Comparison of ENCODE assay signal across 8 mouse cellular contexts in the genomic region with DNA sequence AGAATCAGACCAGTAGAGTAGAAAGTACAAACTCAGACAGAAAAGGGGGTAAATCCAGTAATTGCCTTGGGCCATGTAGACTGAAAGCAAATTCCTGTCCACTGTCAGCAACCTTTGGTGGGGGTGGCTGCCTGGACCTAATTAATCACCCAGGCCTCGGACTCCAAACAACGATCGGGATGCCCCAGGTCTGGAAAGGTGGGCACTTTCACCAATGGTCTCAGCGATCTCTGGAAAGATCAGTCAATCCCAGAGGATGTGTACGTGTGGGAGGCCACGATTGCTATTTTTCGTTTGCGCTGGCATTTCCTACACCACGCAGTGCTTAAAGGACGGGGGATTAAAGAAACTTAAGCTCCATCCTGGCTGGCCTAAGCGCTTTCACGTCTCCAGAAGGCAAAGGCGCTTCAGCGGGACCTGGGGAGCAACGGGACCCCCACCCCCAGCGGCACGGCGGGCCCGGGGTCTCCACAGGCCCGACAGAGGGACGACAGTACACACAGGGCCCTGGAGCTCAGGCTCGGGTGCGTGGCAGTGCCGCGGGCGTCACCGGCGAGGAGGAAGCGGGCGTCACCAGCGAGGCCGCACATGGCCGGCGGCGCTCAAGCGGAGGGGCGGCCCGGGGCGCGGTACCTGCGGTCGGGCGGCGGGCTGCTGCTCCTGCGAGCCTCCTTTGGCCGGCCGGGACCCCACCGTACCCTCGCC. TPM values are rescaled to one million over a fixed set of nuclear protein-coding genes. Genes with fewer than 3 reads are reported as not detected.
A peak's percentile ranks its signal among the peaks of the same experiment; 100 is the strongest.
DNase-seq lines count a peak whose midpoint lies in the region; ATAC-seq and TF ChIP-seq lines count a peak whose summit lies in the region.

No protein-coding gene starts in this region.

- CTCF ChIA-PET in Patski (lab: Charles Lee) = no interaction called here

- peak overlapping the region; percentile 71 for H3K4me3 ChIP-seq in intestine, postnatal 0 days (ENCODE audit: low read depth, low read length)

- peak overlapping the region; percentile 85 for H3K4me2 ChIP-seq in intestine, postnatal 0 days (replicated peaks; ENCODE audit: low read depth)

- under 1% methylated on average over 46 of the region's 49 CpGs for WGBS in intestine, postnatal 0 days

- in situ Hi-C loops in Patski (cut with MboI; ENCODE audit: low pct_unique_long_range_greater_than_20kb) = no loop called here

- peak; percentile 76 for ATAC-seq in Patski
- ATAC-seq in erythroblast, adult 5-6 weeks (replicated peaks; ENCODE audit: low FRiP score, poor library complexity, severe bottlenecking) = peak; percentile 72
- peak; percentile 91 for ATAC-seq in intestine, postnatal 0 days
- ATAC-seq in megakaryocyte-erythroid progenitor cell, adult 5-6 weeks (replicated peaks; ENCODE audit: low FRiP score, low TSS enrichment, poor library complexity, severe bottlenecking) = peak; percentile 56

- DNase-seq in left cerebral cortex, postnatal 25 days (ENCODE audit: low spot score in 2 of 2) = peak; percentile 7 to 21
- no peak for DNase-seq in left cerebral cortex, adult 9 months (ENCODE audit: low spot score in 2 of 2)
- DNase-seq in Patski (ENCODE audit: low read depth, low spot score) = no peak
- DNase-seq in left cerebral cortex, adult 11 months (ENCODE audit: low spot score) = no peak
- DNase-seq in thymus, postnatal 4 days = no peak

- H3K27me3 ChIP-seq in Patski = no peaks in the 10 kb centered on the region
- no peaks in the 10 kb centered on the region for H3K27me3 ChIP-seq in intestine, postnatal 0 days (replicated peaks; ENCODE audit: control insufficient read depth, insufficient read depth, low read length)

- intact Hi-C loops in left cerebral cortex, postnatal 25 days (cut with DNase I) = no loop called here

- H3K9ac ChIP-seq in intestine, postnatal 0 days (ENCODE audit: low read depth, low read length) = peak overlapping the region; percentile 80

- no peak for TF ChIP-seq CTCF in Patski (IDR thresholded peaks at IDR 0.05)
- TF ChIP-seq CTCF in intestine, postnatal 0 days (IDR thresholded peaks at IDR 0.05; ENCODE audit: low read depth) = no peak

- peaks cover 26% of the 10 kb centered on the region for H3K36me3 ChIP-seq in intestine, postnatal 0 days (ENCODE audit: control insufficient read depth, insufficient read depth)

- no peaks in the 10 kb centered on the region for H3K9me3 ChIP-seq in intestine, postnatal 0 days (ENCODE audit: control insufficient read depth)

- peaks cover 3% of the 10 kb centered on the region; the same call in 1 of the 2 replicates for H3K4me1 ChIP-seq in intestine, postnatal 0 days (replicated peaks; ENCODE audit: control insufficient read depth, insufficient read depth, low read length)

- H3K27ac ChIP-seq in intestine, postnatal 0 days (ENCODE audit: low read depth, low read length) = peak overlapping the region; percentile 58

- POLR2A ChIA-PET in Patski (lab: Charles Lee) = interaction anchor here (1.6 kb wide), 1 partner anchor 19 kb away, joined by 3 read pairs; no protein-coding TSS in a partner anchor

RNA-seq across cellular contexts. Expression of gene Zfp507, which starts 0.5 kb away (rescaled TPM):
- total RNA-seq in left cerebral cortex, postnatal 25 days (2021) = 10 to 100 TPM; 28.9 to 31.8 TPM
- polyA plus RNA-seq in Patski (2021) = 19.1 TPM
- 1.2 and 1.9 TPM in 2 replicates for total RNA-seq in erythroblast, adult 5-6 weeks (2015; ENCODE audit: low replicate concordance)
- total RNA-seq in erythroblast, adult 5-6 weeks (2017; ENCODE audit: low replicate concordance) = 2.6 and 3.8 TPM in 2 replicates
- polyA plus RNA-seq in intestine, postnatal 0 days (2015; fragmentation: Nextera tagmentation; extraction: Ambion mirVana) = 6.2 and 6.8 TPM in 2 replicates
- 22.4 and 24.7 TPM in 2 replicates for total RNA-seq in megakaryocyte-erythroid progenitor cell, adult 5-6 weeks (2014; fragmentation: Nextera tagmentation)
- total RNA-seq in megakaryocyte-erythroid progenitor cell, adult 5-6 weeks (2017) = 19.5 and 24.7 TPM in 2 replicates

RNA-seq across cellular contexts. Expression of gene Dpy19l3, which starts 48.1 kb away (rescaled TPM):
- total RNA-seq in left cerebral cortex, postnatal 25 days (2021) = 10 to 100 TPM; 64.0 to 68.2 TPM
- polyA plus RNA-seq in Patski (2021) = 28.4 TPM
- total RNA-seq in erythroblast, adult 5-6 weeks (2015; ENCODE audit: low replicate concordance) = 2.7 and 23.4 TPM in 2 replicates
- 0.84 and 2.5 TPM in 2 replicates for total RNA-seq in erythroblast, adult 5-6 weeks (2017; ENCODE audit: low replicate concordance)
- polyA plus RNA-seq in intestine, postnatal 0 days (2015; fragmentation: Nextera tagmentation; extraction: Ambion mirVana) = 4.7 and 7.2 TPM in 2 replicates
- 12.3 and 15.0 TPM in 2 replicates for total RNA-seq in megakaryocyte-erythroid progenitor cell, adult 5-6 weeks (2014; fragmentation: Nextera tagmentation)
- 8.1 and 11.0 TPM in 2 replicates for total RNA-seq in megakaryocyte-erythroid progenitor cell, adult 5-6 weeks (2017)

Comparison
In these comparisons a context has a peak if more than half of its experiments do, and no peak if none do; other contexts are left out.
1. DNase-seq: peak in left cerebral cortex, postnatal 25 days (2 of 2); none in left cerebral cortex, adult 9 months (0 of 2), Patski (single experiment), left cerebral cortex, adult 11 months (single experiment) and thymus, postnatal 4 days (single experiment).
2. RNA of gene Zfp507, which starts 0.5 kb away (total RNA-seq): 28.9 to 31.8 TPM in left cerebral cortex, postnatal 25 days and 19.5 to 24.7 TPM in megakaryocyte-erythroid progenitor cell, adult 5-6 weeks; 1.2 to 3.8 TPM in erythroblast, adult 5-6 weeks; every median in the first group is over 4 times any median in the second.
3. Peak in every context shown above with its lines, with median percentiles within 50 percentile points of each other: ATAC-seq.